Mouse (Mus musculus) Muller cell, postnatal 12 days (primary cell): ENCODE results near the gene 9030025P20Rik.
"Not testable (repeated sequence)": the region's sequence is repeated elsewhere in the genome, so short reads cannot be mapped to it uniquely, and the experiment has no call there.

Experiments used
- DNase-seq: peaks from one replicate; pipeline ENCODE4 v3.0.0-alpha.2; 2015; ENCODE audit errors: inconsistent ontology term

The 9030025P20Rik gene

GRCm38 (mm10) chr17:14990116-14990702, 11.9 kb downstream of the 9030025P20Rik start:
- not testable (repeated sequence) for DNase-seq

- DNase-seq, result not testable (repeated sequence)
Measured at GRCm38 (mm10) chr17:14992522-14993138, 14.4 kb downstream of the 9030025P20Rik start.

GRCm38 (mm10) chr17:14993139-14993832, 15.0 kb downstream of the 9030025P20Rik start:
- not testable (repeated sequence) for DNase-seq

GRCm38 (mm10) chr17:14994140-14994539, 15.9 kb downstream of the 9030025P20Rik start:
- not testable (repeated sequence) for DNase-seq

- DNase-seq, result not testable (repeated sequence)
Measured at GRCm38 (mm10) chr17:15000047-15000446, 21.8 kb downstream of the 9030025P20Rik start.

GRCm38 (mm10) chr17:15009088-15009487, 30.8 kb downstream of the 9030025P20Rik start:
- not testable (repeated sequence) for DNase-seq

- not testable (repeated sequence) for DNase-seq
Measured at GRCm38 (mm10) chr17:15009706-15010413, 31.6 kb downstream of the 9030025P20Rik start, which contains the start of gene Gm3435. Gene Gm3435 (plus strand): TSS chr17:15010176.

- not testable (repeated sequence) for DNase-seq
Measured at GRCm38 (mm10) chr17:15021503-15022220, 43.4 kb downstream of the 9030025P20Rik start.

GRCm38 (mm10) chr17:15023878-15024492, 45.7 kb downstream of the 9030025P20Rik start:
- DNase-seq, result not testable (repeated sequence)

- not testable (repeated sequence) for DNase-seq
Measured at GRCm38 (mm10) chr17:15024502-15025193, 46.4 kb downstream of the 9030025P20Rik start.

- DNase-seq, result not testable (repeated sequence)
Measured at GRCm38 (mm10) chr17:15025513-15025912, 47.2 kb downstream of the 9030025P20Rik start.

- not testable (repeated sequence) for DNase-seq
Measured at GRCm38 (mm10) chr17:15031414-15031813, 53.1 kb downstream of the 9030025P20Rik start.

GRCm38 (mm10) chr17:15040455-15040854, 62.2 kb downstream of the 9030025P20Rik start:
- DNase-seq, result not testable (repeated sequence)
